Mouse (Mus musculus): ENCODE data around the gene Pde8a. TPM values are rescaled to one million over a fixed set of nuclear protein-coding genes. Genes with fewer than 3 reads are reported as not detected.
"Not testable (repeated sequence)": the region's sequence is repeated elsewhere in the genome, so short reads cannot be mapped to it uniquely, and the experiment has no call there.

Pde8a gene
- 10 to 100 TPM; 17.0 to 19.3 TPM for total RNA-seq (2021)

DNA sequence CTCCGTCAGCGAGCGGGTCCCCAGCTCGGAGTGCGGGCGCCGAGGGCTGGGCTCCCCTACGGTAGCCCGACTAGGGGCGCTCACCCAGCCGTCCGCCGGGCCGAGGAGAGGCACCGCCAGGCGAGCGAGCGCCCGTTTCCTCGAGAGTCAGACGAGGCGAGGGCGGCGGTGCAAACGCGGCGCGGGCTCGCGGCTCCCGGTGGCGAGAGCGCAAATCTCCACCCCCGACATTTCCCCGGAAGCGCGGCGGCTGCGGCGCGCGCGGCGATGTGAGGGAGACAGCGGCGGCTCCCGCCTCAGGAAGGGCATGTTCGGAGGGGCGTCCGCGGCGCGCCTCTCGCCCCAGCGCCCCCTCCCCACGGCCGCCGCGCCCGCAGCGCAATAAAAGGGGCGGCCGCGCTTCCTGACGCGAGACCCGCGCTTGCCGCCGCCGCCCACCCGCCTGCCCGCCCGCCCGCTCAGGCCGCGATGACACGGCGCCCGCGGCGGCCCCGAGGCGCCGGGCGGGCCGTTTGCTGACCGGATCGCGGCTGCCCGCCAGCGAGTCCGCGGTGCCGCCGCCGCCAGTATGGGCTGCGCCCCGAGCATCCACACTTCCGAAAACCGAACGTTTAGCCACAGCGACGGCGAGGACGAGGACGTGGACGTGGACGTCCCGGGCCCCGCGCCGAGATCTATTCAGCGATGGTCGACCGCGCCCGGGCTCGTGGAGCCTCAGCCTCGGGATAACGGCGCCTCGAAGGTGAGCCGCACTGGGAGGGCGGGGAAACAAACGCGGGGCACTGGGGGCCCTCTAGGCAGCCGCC, at the start of gene Pde8a:
Gene Pde8a (plus strand): TSS at position 250 of the 806 bp plus-strand sequence.
- intact Hi-C loops (cut with DNase I): no loop called here
- DNase-seq: peak; percentile 42 to 52

DNA sequence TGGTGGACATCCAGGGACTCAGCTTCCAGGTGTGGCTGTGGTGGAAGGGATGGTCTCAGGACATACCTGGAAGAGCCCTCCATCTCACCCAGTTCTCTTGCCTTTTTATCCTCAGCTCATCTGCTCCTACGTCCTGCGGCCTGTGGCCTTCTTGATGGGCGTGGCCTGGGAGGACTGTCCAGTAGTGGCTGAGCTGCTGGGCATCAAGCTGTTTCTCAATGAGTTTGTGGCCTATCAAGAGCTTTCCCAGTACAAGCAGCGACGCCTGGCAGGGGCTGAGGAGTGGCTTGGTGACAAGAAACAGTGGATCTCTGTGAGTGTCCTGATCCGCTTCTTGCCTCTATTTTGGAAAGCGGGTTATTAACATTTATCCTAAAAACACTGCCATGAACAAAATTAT, 49.0 kb upstream of the Pde8a start:
- DNase-seq: no peak
- intact Hi-C loops (cut with DNase I): loop anchor here (10.0 kb wide), 1 partner anchor 410 kb away; the partner anchor contains the start of gene Whamm

DNA sequence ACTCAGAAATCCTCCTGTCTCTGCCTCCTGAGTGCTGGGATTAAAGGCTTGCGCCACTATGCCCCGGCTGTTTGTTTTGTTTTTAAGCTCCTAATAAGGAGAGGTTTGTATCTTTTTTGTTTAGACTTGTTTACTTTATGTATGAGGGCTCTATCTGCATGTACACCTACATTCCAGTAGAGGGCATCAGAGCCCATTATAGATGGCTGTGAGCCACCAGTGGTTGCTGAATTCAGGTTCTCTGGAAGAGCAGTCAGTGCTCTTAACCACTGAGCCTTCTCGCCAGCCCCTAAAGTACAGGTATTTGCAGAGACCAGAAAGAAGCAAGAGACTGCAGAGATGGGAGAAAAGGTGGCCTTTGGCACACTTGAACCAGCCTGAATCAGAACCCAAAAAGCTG, 46.3 kb upstream of the Pde8a start:
- intact Hi-C loops (cut with DNase I): loop anchor here (1.0 to 10.0 kb wide), 3 partner anchors 42 to 408 kb away; partner anchors contain the start of gene Whamm
- peak; percentile 52 to 56 for DNase-seq

DNA sequence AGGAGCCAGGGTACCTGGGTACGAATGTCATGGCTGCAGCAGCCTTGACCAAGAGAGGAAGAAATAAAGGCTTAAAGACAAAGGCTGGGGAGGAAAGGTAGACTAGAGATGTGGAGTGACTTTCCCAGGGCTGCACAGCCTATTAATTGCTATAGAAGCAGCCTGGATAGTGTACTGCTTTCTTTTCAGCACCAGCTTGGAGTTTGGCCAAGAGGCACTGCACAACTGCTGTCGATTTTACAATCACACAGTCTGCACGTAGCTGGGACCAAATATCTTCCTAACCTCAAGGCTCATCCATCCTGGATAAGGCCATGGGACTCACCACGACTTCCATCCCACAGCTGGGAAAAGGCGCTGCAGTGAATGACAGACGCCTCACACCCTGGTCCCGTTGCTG, 44.0 kb upstream of the Pde8a start:
- intact Hi-C loops (cut with DNase I): loop anchor here (10.0 kb wide), 1 partner anchor 405 kb away; the partner anchor contains the start of gene Whamm
- no peak for DNase-seq

DNA sequence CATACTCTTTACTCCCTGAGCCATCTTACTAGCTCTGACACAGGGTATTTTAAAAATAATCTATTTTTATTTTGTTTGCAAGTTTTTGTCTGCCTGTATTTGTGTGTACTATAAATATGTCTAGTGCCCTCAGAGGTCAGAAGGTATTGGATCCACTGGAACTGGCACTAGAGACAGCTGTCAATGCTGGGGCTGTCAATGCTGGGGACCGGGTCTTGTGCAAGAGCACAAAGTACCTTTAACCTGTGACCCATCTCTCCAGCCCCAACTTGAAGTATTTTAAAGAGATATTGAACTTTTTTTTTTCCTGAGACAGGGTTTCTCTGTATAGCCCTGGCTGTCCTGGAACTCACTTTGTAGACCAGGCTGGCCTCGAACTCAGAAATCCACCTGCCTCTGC, 39.5 kb upstream of the Pde8a start:
- no peak for DNase-seq
- intact Hi-C loops (cut with DNase I): no loop called here

DNA sequence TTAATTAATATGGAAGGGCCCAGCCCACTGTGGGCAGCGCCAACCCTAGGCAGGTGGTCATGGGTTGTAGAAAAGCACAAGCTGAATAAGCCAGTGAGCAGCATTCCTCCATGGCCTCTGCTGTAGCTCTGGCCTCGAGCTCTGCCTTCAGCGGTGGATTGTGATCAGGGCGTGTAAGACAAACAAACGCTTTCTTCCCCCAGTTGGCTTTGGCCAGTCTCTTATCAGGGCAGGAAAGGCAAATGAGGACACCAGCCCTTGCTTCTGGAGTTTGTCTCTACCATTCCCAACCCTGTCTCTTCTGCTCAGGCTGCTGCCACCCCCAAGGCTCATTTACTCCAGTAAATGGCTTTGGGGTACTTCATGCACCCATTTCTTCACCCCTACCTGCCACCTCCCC, 38.7 kb upstream of the Pde8a start:
- intact Hi-C loops (cut with DNase I): no loop called here

DNA sequence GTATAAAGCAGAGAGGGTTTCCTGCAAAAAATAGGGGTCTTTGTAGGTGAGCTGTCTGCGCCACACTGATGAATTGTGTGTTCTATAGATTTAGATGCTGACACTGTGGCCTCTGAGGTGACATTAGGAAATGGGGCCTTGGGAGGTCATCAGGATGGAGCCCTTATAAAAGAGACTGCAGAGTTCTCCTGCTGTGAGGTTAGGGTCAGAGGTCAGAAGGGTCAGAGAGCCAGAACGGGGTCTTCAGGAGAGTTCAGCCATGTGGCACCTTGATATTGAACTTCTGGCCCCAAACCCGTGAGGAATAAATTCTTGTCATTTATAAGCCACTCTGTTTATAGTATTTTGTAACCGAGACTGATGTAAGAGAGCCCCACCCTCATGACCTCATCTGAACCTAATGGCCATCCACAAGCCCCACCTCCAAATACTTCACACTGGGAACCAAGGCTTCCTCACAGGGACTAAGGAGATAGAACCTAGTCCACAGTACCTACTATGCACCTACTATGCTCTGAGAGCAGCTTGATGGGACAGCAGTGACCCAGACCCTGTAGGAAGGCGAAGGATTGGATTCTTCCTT, 37.1 kb upstream of the Pde8a start:
- no peak for DNase-seq
- intact Hi-C loops (cut with DNase I): no loop called here

More for the DNA sequence above, 38.7 kb upstream of the Pde8a start:
- no peak for DNase-seq

DNA sequence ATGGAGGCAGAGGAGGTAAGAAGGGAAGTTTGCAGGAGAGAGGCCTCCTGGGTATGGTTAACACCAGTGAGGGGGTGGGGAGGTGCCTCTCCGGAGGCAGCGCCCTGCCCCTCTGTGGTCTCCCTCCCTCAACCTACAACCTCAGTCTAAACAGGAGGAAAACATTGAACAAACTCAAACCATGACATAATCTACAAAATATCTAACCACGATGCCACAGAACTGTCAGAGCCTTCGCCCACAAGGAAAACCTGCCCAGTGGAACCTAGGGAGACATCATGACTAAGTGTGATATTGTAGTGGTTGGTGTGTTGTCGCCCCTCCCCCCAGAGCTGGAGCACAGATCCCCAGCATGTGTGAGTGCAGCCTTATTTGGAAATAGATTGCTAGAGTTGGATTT, 33.9 kb upstream of the Pde8a start:
- intact Hi-C loops (cut with DNase I): no loop called here
- DNase-seq: no peak

DNA sequence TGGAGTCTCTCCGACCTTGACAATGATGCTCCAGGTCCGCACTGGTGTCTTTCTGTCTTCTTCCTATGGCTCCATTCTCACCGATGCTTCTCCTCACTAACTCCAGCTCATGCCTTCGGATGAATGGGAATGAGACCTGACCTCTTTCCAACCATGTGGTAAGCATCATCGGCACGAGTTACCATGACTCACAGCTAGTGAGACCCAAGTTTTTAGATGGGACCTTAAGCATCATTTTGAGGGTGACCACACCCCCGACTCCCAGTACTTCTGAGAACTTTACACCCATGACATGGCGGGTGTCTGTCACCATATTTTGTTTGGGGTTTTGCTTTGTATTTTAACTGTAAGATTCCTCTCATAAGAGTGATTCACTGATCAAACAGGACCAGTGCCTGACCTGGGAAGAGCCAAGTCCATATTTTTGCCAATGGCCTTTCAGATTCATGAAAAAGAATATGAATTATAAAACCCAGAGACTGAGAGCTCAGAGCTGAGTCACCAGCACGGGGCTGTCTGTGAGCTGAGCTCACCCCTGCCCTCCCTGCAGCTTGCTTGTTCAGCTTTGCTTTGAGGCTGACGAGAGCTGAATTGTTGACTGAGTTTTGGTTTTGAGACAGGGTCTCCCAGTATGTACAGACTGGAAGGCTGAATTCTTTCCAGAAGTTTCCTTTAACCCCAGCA, 30.8 kb upstream of the Pde8a start:
- intact Hi-C loops (cut with DNase I): no loop called here
- no peak for DNase-seq

DNA sequence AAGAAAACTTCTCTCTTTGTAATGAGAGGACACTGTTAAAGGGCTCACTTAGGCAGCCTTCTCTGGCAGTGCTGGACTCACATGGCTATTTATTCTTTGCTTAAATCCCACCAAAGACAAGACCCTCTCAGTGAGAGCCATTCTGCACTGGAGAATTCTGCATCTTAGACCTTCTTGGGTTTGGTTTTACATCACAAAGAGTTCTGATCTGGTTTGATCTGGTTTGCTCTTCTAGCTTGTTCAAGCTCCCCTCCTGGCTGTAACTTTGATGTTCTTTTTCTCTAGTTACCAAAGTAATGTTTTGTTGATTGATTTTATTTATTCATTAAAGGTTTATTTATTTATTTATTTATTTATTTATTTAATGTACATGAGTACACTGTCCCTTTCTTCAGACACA, 30.2 kb upstream of the Pde8a start:
- intact Hi-C loops (cut with DNase I): no loop called here
- DNase-seq: no peak

DNA sequence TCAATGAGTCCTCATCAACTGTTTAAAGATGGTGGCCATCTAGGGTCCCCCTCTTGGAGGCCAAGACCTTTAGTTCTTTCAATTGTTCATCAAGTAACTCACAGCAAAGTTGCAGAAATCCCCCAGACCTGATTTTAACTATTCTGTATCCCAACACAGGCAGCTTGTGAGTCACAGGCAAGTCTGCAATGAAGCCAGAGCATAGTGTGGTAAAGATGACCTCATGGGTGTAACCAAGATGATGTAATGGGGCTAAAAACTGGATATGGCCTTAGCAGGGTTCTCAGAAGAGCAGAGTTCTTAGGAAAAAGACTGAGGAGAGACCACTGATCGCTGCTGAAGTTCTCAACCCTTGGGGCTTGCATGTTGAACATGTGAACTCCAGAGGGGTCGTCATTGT, 29.3 kb upstream of the Pde8a start:
- intact Hi-C loops (cut with DNase I): no loop called here
- no peak for DNase-seq

DNA sequence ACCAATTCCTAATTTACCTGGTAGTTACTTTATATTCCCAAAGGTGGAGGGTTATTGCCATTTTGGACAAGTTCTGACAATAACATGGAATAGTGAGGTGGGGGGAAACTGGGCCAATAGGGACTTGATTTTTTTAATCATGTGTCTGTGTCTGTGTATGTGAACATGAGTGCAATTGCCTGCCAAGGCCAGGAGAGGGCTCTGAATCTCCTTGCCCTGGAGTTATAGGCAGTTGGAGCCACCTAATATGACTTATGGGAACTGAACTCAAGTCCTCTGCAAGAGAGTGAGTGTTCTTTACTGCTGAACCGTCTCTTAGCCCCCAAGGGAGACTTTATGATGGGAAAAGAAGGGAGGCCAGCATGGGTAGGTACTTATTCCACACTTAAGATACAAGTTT, 28.7 kb upstream of the Pde8a start:
- no peak for DNase-seq
- intact Hi-C loops (cut with DNase I): no loop called here

DNA sequence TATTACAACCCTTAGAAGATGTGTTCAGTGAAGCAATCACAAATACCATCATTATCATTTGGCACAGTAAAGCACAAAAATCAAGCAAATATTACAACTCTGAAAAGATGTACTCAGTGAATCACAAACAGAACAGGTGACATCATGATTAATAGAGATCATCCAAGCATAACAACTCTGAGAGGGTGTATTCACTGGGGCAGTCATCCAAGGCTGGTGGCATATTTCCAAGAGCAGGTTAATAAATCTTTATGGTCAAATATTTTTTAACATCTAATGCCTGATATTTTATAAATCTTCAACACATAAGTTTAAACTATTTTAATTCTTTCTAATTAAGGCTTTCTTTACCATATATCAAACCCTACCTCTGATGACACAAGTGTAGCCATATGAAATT, 27.4 kb upstream of the Pde8a start:
- DNase-seq; intact Hi-C loops (cut with DNase I): not testable (repeated sequence)

DNA sequence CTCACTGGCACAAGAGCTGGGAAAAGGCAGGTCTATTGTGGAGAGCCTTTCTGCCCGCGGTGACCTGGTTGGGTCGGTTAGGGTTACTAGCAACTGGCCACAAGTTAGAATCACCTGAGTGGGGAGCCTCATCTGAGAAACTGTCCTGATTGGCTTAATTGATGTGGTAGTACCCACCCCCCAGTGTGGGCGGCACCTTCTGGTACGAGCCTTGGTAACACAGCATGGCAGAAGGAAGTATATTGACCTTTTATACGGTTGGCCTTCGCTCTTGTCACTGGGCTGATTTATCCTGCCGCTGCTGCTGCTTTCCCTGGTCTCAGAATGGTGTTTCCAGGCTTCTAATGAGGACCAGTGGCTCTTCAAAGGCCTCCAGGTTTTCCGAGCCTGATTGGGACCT, 24.2 kb upstream of the Pde8a start:
- DNase-seq: no peak
- intact Hi-C loops (cut with DNase I): no loop called here

DNA sequence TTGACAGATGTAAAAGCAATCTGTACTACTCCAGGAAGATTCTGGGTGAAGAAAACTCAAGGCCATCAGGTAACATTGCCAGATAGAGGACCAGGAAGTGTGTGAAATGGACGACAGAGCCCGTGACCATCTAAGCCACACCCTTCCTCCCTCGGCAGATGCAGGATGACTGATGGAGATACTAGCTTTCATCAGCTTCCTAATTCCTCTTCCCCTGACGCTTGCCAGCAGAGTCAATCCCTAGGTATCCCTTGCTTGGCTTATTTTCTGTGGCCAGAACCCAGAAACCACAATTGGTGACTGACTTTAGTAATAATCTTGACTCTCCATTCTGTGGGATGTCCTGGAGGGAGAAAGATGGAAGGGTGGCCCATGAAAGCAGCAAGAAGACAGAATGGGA, 17.9 kb upstream of the Pde8a start:
- intact Hi-C loops (cut with DNase I): no loop called here
- DNase-seq: no peak

DNA sequence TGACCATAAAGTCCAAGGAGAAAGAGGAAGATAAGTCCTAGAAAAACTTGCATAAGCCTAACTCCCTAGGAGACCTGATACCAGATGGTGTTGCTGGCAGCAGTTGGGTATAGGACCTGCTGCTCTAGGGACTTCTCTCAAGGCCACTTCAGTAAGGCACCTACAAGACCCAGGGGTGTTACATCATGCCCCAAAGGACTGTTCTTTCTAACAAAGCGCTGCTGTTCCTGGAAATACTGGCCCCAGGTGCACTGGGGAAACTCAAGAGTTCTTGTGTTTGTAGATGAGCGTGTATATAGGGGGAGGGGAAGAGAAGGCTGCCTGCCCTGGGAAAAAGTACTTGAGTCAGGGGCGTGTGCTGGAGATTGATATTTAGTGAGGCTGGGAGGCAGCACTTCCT, 16.6 kb upstream of the Pde8a start:
- intact Hi-C loops (cut with DNase I): no loop called here

DNA sequence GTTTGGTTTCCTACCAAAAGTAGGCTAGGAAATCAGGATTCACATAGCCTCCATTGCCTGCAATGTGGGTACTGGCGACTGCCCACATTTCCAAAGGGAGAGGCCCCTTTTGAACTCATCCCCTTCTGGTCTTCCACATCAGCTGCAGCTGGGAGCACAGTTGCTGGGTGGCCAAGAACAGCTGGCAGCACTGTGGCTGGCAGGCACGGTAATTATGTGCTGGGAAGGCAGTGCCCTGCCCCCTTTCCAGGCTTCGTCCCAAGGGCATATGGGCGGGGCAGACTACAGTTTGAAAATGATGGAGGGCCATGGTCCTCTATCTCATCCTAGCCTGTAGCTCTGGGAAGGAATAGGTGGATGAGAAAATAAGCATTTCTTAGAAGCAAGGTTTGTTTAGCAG, 14.9 kb upstream of the Pde8a start:
- intact Hi-C loops (cut with DNase I): no loop called here
- DNase-seq: peak in 1 of 2 experiments; percentile 42

More for the DNA sequence above, 16.6 kb upstream of the Pde8a start:
- DNase-seq: no peak

DNA sequence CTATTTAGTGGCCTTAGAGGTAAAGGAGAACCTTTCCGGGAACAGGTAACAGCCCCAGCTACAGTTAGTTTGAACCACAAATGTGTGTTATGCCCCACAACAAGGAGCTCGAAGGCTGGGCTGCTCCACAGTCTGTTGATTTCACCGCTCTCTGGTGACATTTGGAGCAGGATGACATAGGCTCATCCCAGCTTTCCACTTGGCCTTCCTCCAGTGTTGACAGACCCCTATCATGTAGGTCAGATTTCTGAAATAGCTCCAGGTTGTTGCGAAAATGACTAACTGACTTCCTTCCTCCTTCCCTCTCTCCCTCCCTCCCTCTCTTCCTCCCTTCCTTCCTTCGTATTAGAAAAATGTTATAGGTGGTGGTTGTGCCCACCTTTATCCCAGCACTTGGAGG, 14.3 kb upstream of the Pde8a start:
- no peak for DNase-seq
- intact Hi-C loops (cut with DNase I): no loop called here

DNA sequence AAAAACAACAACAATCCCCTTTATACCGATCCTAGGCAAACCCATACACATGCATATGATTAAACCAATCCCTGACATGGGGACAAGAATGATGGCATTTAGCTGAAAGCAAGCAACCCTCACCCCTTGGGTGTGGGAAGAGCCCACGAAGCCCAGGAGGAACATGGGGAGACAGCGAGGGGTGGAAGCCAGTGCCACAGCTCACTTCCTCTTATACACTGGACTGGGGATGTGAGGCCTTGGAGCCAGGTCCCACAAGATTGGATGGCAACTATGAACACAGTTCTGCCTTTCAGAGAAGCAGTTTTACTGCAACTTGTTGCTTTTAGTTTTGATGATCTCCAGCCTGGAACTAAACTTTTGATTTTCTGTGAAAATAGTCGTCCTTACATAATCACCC, 13.6 kb upstream of the Pde8a start:
- DNase-seq: no peak
- intact Hi-C loops (cut with DNase I): no loop called here

DNA sequence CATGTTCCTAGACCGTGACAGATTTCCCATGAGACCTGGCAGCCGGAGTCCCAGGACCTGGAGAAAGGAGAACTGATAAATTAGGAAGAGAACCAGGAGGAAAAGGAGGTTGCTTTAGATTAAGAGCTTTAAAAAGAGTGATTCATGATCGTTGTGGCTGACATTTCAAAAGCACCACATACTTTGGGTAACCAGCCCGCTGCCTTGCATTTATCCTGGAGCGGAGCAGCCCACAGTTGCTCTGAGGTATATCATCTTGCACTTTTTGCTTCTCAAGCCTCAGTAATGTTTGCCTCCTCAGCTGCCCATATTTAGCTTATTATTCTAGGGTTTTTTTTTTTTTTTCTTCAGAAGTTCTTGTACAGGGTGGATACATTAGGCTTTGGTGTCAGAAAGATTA, 11.0 kb upstream of the Pde8a start:
- intact Hi-C loops (cut with DNase I): no loop called here
- DNase-seq: no peak

DNA sequence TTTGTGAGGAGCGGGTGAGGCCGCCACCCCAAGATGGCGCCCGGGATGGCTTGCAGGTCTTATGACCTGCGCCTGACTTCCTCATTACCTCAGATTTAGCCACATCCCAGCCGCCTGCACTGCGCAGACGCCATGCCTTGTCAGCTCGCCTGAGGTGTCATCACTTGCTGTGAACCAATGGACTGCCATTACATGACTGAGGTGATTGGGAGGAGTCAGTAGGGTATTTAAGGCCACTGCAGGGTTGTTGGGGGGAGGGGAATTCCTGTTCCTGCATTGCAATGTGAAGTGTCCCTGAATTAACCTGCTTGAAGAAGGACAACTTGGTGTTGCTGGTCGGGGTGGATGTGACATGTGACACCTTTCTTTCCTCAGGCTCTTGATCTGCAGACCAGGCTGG, 9.8 kb upstream of the Pde8a start:
- intact Hi-C loops (cut with DNase I): not testable (repeated sequence)

DNA sequence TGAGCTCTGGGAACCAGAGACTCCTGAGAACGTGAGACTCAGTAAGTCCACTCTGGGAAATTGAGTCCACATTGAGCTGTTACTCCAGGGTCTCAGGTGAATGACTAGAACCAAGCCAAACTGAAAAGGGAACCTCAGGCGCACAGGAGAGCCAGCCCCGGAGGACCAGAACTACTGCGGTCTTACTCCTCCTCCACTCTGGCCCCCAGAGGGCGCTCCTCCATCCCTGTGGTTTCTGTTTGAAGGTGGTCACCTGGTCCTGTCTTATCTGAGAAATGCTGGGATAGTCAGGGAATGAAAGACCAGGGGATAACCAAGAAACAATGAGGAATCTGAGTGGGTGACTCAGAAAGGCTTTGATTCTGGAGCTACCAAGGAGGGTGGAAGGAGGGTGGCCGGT, 4.5 kb upstream of the Pde8a start:
- intact Hi-C loops (cut with DNase I): loop anchor here (2.0 kb wide), 1 partner anchor 42 kb away; no protein-coding TSS in a partner anchor
- peak; percentile 54 to 82 for DNase-seq

More for the DNA sequence above, 9.8 kb upstream of the Pde8a start:
- not testable (repeated sequence) for DNase-seq
